Mouse (Mus musculus): ENCODE results near the gene Ssbp2.
A peak's percentile ranks its signal among the peaks of the same experiment; 100 is the strongest.

Gene Ssbp2

GRCm38 (mm10) chr13:91459896-91460620 is at the start of gene Ssbp2:
Gene Ssbp2, plus strand, starts transcription at chr13:91460283.
- DNase-seq = no peak

- no peak for DNase-seq
Observed at GRCm38 (mm10) chr13:91413752-91414503, 46.2 kb upstream of the Ssbp2 start.

GRCm38 (mm10) chr13:91415896-91416295 is 44.2 kb upstream of the Ssbp2 start:
- no peak for DNase-seq

GRCm38 (mm10) chr13:91416698-91417097 is 43.4 kb upstream of the Ssbp2 start:
- DNase-seq = no peak

- peak; percentile 85 for DNase-seq
Observed at GRCm38 (mm10) chr13:91421387-91421949, 38.6 kb upstream of the Ssbp2 start.

- no peak for DNase-seq
Observed at GRCm38 (mm10) chr13:91430867-91431266, 29.2 kb upstream of the Ssbp2 start.

GRCm38 (mm10) chr13:91431392-91432355 is 28.4 kb upstream of the Ssbp2 start:
- DNase-seq = no peak

GRCm38 (mm10) chr13:91433021-91433420 is 27.1 kb upstream of the Ssbp2 start:
- DNase-seq = no peak

- no peak for DNase-seq
Observed at GRCm38 (mm10) chr13:91437931-91438330, 22.2 kb upstream of the Ssbp2 start.

- DNase-seq = no peak
Observed at GRCm38 (mm10) chr13:91441476-91441875, 18.6 kb upstream of the Ssbp2 start.

GRCm38 (mm10) chr13:91446728-91447127 is 13.4 kb upstream of the Ssbp2 start:
- no peak for DNase-seq

GRCm38 (mm10) chr13:91448936-91449335 is 11.1 kb upstream of the Ssbp2 start:
- peak; percentile 13 for DNase-seq

GRCm38 (mm10) chr13:91451405-91452166 is 8.5 kb upstream of the Ssbp2 start:
- no peak for DNase-seq

GRCm38 (mm10) chr13:91452269-91452668 is 7.8 kb upstream of the Ssbp2 start:
- DNase-seq = no peak

GRCm38 (mm10) chr13:91453236-91453635 is 6.8 kb upstream of the Ssbp2 start:
- no peak for DNase-seq

GRCm38 (mm10) chr13:91456041-91456440 is 4.0 kb upstream of the Ssbp2 start:
- no peak for DNase-seq

GRCm38 (mm10) chr13:91456735-91457134 is 3.3 kb upstream of the Ssbp2 start:
- DNase-seq = no peak

- DNase-seq = no peak
Observed at GRCm38 (mm10) chr13:91457974-91458373, 2.1 kb upstream of the Ssbp2 start.

GRCm38 (mm10) chr13:91459489-91459888 is 594 bp upstream of the Ssbp2 start:
- no peak for DNase-seq

GRCm38 (mm10) chr13:91460621-91461284 is 670 bp downstream of the Ssbp2 start:
- peak; percentile 99 for DNase-seq

GRCm38 (mm10) chr13:91461299-91461698 is 1.2 kb downstream of the Ssbp2 start:
- DNase-seq = no peak

Data from lung, postnatal 10 days (tissue).